In genomic region chr14:57075537-57075936, GRCm38 (mm10) we compare ENCODE assay signal across 30 mouse cellular contexts. TPM values are rescaled to one million over a fixed set of nuclear protein-coding genes. Genes with fewer than 3 reads are reported as not detected.
DNase-seq lines count a peak whose midpoint lies in the region; ATAC-seq and TF ChIP-seq lines count a peak whose summit lies in the region.
"Had no signal": no experiment of that assay in that cellular context is flagged by ENCODE, and none has a peak within 500 bp of the region (broad histone marks: within the 10 kb centered on the region; RNA-seq: fewer than 3 reads in every experiment).

No protein-coding gene starts in this region.

- TF ChIP-seq POLR2A in small intestine, adult 2 months (IDR thresholded peaks at IDR 0.05; ENCODE audit: low read depth, low read length), result no peak

- no peak for TF ChIP-seq EP300 in liver, embryonic 14.5 days (IDR thresholded peaks at IDR 0.05; ENCODE audit: low read depth)

- no peak overlapping the region for H3K27ac ChIP-seq in kidney, embryonic 15.5 days
- no peak overlapping the region for H3K27ac ChIP-seq in liver, embryonic 14.5 days
- no peak overlapping the region for H3K27ac ChIP-seq in midbrain, postnatal 0 days (ENCODE audit: low read depth, low read length)
- H3K27ac ChIP-seq in midbrain, embryonic 10.5 days (replicated peaks), result no peak overlapping the region
- H3K27ac ChIP-seq in small intestine, adult 2 months (ENCODE audit: insufficient read depth, low read depth, low read length), result no peak overlapping the region
- H3K27ac ChIP-seq: embryonic facial prominence, embryonic 13.5 days; forebrain, embryonic 13.5 days; heart, embryonic 15.5 days; limb, embryonic 12.5 days; macrophage had no signal

- no peak overlapping the region for H3K9ac ChIP-seq in kidney, embryonic 15.5 days
- H3K9ac ChIP-seq in liver, embryonic 14.5 days (replicated peaks), result no peak overlapping the region
- H3K9ac ChIP-seq in midbrain, postnatal 0 days (replicated peaks; ENCODE audit: low read length, poor library complexity, severe bottlenecking), result no peak overlapping the region
- H3K9ac ChIP-seq: embryonic facial prominence, embryonic 13.5 days; forebrain, embryonic 13.5 days; heart, embryonic 15.5 days; limb, embryonic 12.5 days had no signal

- no peak overlapping the region for H3K4me2 ChIP-seq in kidney, embryonic 15.5 days
- no peak overlapping the region for H3K4me2 ChIP-seq in liver, embryonic 14.5 days (ENCODE audit: low read depth)
- no peak overlapping the region for H3K4me2 ChIP-seq in midbrain, postnatal 0 days (ENCODE audit: low read depth, low read length, poor library complexity, severe bottlenecking)
- H3K4me2 ChIP-seq: embryonic facial prominence, embryonic 13.5 days; forebrain, embryonic 13.5 days; heart, embryonic 15.5 days; limb, embryonic 12.5 days had no signal

- ATAC-seq in kidney, embryonic 15.5 days (replicated peaks; ENCODE audit: low FRiP score), result no peak
- no peak for ATAC-seq in liver, embryonic 14.5 days (ENCODE audit: insufficient read depth)
- no peak for ATAC-seq in midbrain, postnatal 0 days (ENCODE audit: low FRiP score)
- ATAC-seq: activated CD4-positive, CD25-positive, alpha-beta regulatory T cell, adult 4 months; forebrain, embryonic 13.5 days; hindbrain, embryonic 16.5 days had no signal

- no peaks in the 10 kb centered on the region for H3K36me3 ChIP-seq in kidney, embryonic 15.5 days
- H3K36me3 ChIP-seq in liver, embryonic 14.5 days (replicated peaks; ENCODE audit: control insufficient read depth, insufficient read depth, low read depth), result no peaks in the 10 kb centered on the region
- H3K36me3 ChIP-seq in midbrain, postnatal 0 days (ENCODE audit: insufficient read depth, low read length), result no peaks in the 10 kb centered on the region
- H3K36me3 ChIP-seq in midbrain, embryonic 10.5 days, result no peaks in the 10 kb centered on the region
- H3K36me3 ChIP-seq in small intestine, adult 2 months (ENCODE audit: control insufficient read depth, insufficient read depth, low read length), result no peaks in the 10 kb centered on the region
- H3K36me3 ChIP-seq: embryonic facial prominence, embryonic 13.5 days; G1E; heart, embryonic 15.5 days; limb, embryonic 12.5 days had no signal

- no peaks in the 10 kb centered on the region for H3K9me3 ChIP-seq in kidney, embryonic 15.5 days (replicated peaks)
- H3K9me3 ChIP-seq in liver, embryonic 14.5 days (ENCODE audit: control insufficient read depth, low read length), result no peaks in the 10 kb centered on the region
- H3K9me3 ChIP-seq in midbrain, postnatal 0 days (ENCODE audit: low read length), result no peaks in the 10 kb centered on the region
- no peaks in the 10 kb centered on the region for H3K9me3 ChIP-seq in midbrain, embryonic 10.5 days (replicated peaks)
- H3K9me3 ChIP-seq: embryonic facial prominence, embryonic 13.5 days; forebrain, embryonic 13.5 days; G1E; heart, embryonic 15.5 days; limb, embryonic 12.5 days had no signal

- H3K4me1 ChIP-seq in kidney, embryonic 15.5 days, result 0 out of 2 replicates have a peak, but pooled peaks cover 5% of the 10 kb centered on the region
- H3K4me1 ChIP-seq in liver, embryonic 14.5 days (replicated peaks; ENCODE audit: control insufficient read depth in 2 of 2, insufficient read depth in 2 of 2, low read length in 1 of 2), result no peaks in the 10 kb centered on the region
- no peaks in the 10 kb centered on the region for H3K4me1 ChIP-seq in midbrain, postnatal 0 days (ENCODE audit: insufficient read depth, low read length)
- H3K4me1 ChIP-seq in midbrain, embryonic 10.5 days, result no peaks in the 10 kb centered on the region
- peaks cover 5% of the 10 kb centered on the region; the same call in 1 of the 2 replicates for H3K4me1 ChIP-seq in small intestine, adult 2 months (ENCODE audit: control insufficient read depth, insufficient read depth, insufficient read length, low read length)
- H3K4me1 ChIP-seq: embryonic facial prominence, embryonic 13.5 days; forebrain, embryonic 13.5 days; heart, embryonic 15.5 days had no signal

- WGBS in kidney, embryonic 15.5 days, result 80% methylated on average over 6 of the region's 6 CpGs
- WGBS in liver, embryonic 14.5 days (ENCODE audit: insufficient replicate concordance), result 64% methylated on average over 6 of the region's 6 CpGs
- 88% methylated on average over 6 of the region's 6 CpGs for WGBS in midbrain, postnatal 0 days
- WGBS in midbrain, embryonic 10.5 days, result 85% methylated on average over 6 of the region's 6 CpGs
- 22% methylated on average over 6 of the region's 6 CpGs for WGBS in small intestine, adult 2 months

- no peak overlapping the region for H3K4me3 ChIP-seq in kidney, embryonic 15.5 days (replicated peaks)
- no peak overlapping the region for H3K4me3 ChIP-seq in liver, embryonic 14.5 days (ENCODE audit: insufficient read depth in 1 of 2, low read depth in 2 of 2, low read length in 2 of 2)
- H3K4me3 ChIP-seq in midbrain, postnatal 0 days (ENCODE audit: low read depth, low read length), result no peak overlapping the region
- no peak overlapping the region for H3K4me3 ChIP-seq in midbrain, embryonic 10.5 days
- H3K4me3 ChIP-seq in small intestine, adult 2 months (ENCODE audit: low read depth, low read length), result no peak overlapping the region
- H3K4me3 ChIP-seq: embryonic facial prominence, embryonic 13.5 days; erythroblast, embryonic 14.5 days; forebrain, embryonic 13.5 days; heart, embryonic 15.5 days; limb, embryonic 12.5 days had no signal

- DNase-seq in kidney, adult 9 months, result peak; percentile 43
- DNase-seq in liver, embryonic 14.5 days (ENCODE audit: low read depth in 3 of 3, low spot score in 3 of 3), result no peak
- no peak for DNase-seq in liver
- no peak for DNase-seq in midbrain, postnatal 0 days (ENCODE audit: low spot score)
- no peak for DNase-seq in midbrain, embryonic 10.5 days (ENCODE audit: low spot score)
- DNase-seq in embryo, embryonic 9.5 days (ENCODE audit: extremely low spot score), result no peak
- DNase-seq: adrenal gland, adult 8-10 months; B cell, adult 2 months; cerebellum, adult 18-20 months; cerebellum, postnatal 25 days; thymus, adult 2 months had no signal

- no peaks in the 10 kb centered on the region for H3K27me3 ChIP-seq in kidney, embryonic 15.5 days
- H3K27me3 ChIP-seq in liver, embryonic 14.5 days (ENCODE audit: control insufficient read depth, insufficient read depth, low read length), result no peaks in the 10 kb centered on the region
- no peaks in the 10 kb centered on the region for H3K27me3 ChIP-seq in midbrain, postnatal 0 days (ENCODE audit: insufficient read depth, low read length)
- H3K27me3 ChIP-seq in midbrain, embryonic 10.5 days (ENCODE audit: low read depth, poor library complexity, severe bottlenecking), result no peaks in the 10 kb centered on the region
- H3K27me3 ChIP-seq in small intestine, adult 2 months (ENCODE audit: control insufficient read depth, insufficient read depth, low read length), result no peaks in the 10 kb centered on the region
- H3K27me3 ChIP-seq: CH12.LX; embryonic facial prominence, embryonic 13.5 days; forebrain, embryonic 13.5 days; heart, embryonic 15.5 days; limb, embryonic 12.5 days had no signal

- TF ChIP-seq CTCF in liver, embryonic 14.5 days (IDR thresholded peaks at IDR 0.05; ENCODE audit: low read depth), result peak; percentile 27; the same call in 1 of the 2 replicates
- peak; percentile 11; the same call in 1 of the 2 replicates for TF ChIP-seq CTCF in midbrain, postnatal 0 days (IDR thresholded peaks at IDR 0.05)
- peak; percentile 56; the same call in 1 of the 2 replicates for TF ChIP-seq CTCF in small intestine, adult 2 months (IDR thresholded peaks at IDR 0.05; ENCODE audit: extremely low read depth, insufficient read length, insufficient replicate concordance, low read depth, low read length)

RNA-seq across cellular contexts. Expression of gene Gja3, which starts 17.6 kb away (rescaled TPM):
- 13.1 and 15.1 TPM in 2 replicates for polyA plus RNA-seq in kidney, embryonic 15.5 days (2015; fragmentation: Nextera tagmentation; extraction: Ambion mirVana)
- not detected in 2 replicates for polyA plus RNA-seq in liver, embryonic 14.5 days (2012; rRNA removed)
- polyA plus RNA-seq in liver, embryonic 14.5 days (2014; fragmentation: Nextera tagmentation; extraction: Ambion mirVana), result not detected in 2 replicates
- total RNA-seq in midbrain, postnatal 0 days (2014; rRNA removed), result 0.05 and 0.09 TPM in 2 replicates
- polyA plus RNA-seq in midbrain, postnatal 0 days (2015; fragmentation: Nextera tagmentation; extraction: Ambion mirVana), result 0.31 and 0.62 TPM in 2 replicates
- polyA plus RNA-seq in midbrain, embryonic 10.5 days (2016; fragmentation: Nextera tagmentation; extraction: Ambion mirVana), result 0.15 TPM in 1 of 2 replicates, not detected in the other
- polyA plus RNA-seq in small intestine, adult 2 months (2012; rRNA removed), result 0.04 TPM in 1 of 2 replicates, not detected in the other
- total RNA-seq: adrenal gland, adult 8-10 months; CH12.LX; G1E; hematopoietic stem cell, adult 5-6 weeks; monocyte, adult 5-6 weeks; neutrophil, adult 5-6 weeks had no signal
- polyA plus RNA-seq: activated CD4-positive, CD25-positive, alpha-beta regulatory T cell, adult 4 months; erythroblast, embryonic 14.5 days; forebrain, embryonic 13.5 days; G1E; macrophage had no signal

RNA-seq across cellular contexts. Expression of gene Gjb2, which starts 29.0 kb away (rescaled TPM):
- 4.5 and 5.1 TPM in 2 replicates for polyA plus RNA-seq in kidney, embryonic 15.5 days (2015; fragmentation: Nextera tagmentation; extraction: Ambion mirVana)
- 3.3 and 4.9 TPM in 2 replicates for polyA plus RNA-seq in liver, embryonic 14.5 days (2012; rRNA removed)
- 11.2 and 11.7 TPM in 2 replicates for polyA plus RNA-seq in liver, embryonic 14.5 days (2014; fragmentation: Nextera tagmentation; extraction: Ambion mirVana)
- 12.9 and 13.8 TPM in 2 replicates for total RNA-seq in midbrain, postnatal 0 days (2014; rRNA removed)
- 17.8 and 19.1 TPM in 2 replicates for polyA plus RNA-seq in midbrain, postnatal 0 days (2015; fragmentation: Nextera tagmentation; extraction: Ambion mirVana)
- polyA plus RNA-seq in midbrain, embryonic 10.5 days (2016; fragmentation: Nextera tagmentation; extraction: Ambion mirVana), result 0.70 and 3.4 TPM in 2 replicates
- polyA plus RNA-seq in small intestine, adult 2 months (2012; rRNA removed), result 4.7 and 5.5 TPM in 2 replicates
- total RNA-seq: CH12.LX; G1E; hematopoietic stem cell, adult 5-6 weeks; neutrophil, adult 5-6 weeks had no signal
- polyA plus RNA-seq: G1E, macrophage had no signal

RNA-seq across cellular contexts. Expression of gene Gm4491, which starts 40.1 kb away (rescaled TPM):
- polyA plus RNA-seq in kidney, embryonic 15.5 days (2015; fragmentation: Nextera tagmentation; extraction: Ambion mirVana), result not detected in 2 replicates
- polyA plus RNA-seq in liver, embryonic 14.5 days (2012; rRNA removed), result not detected in 2 replicates
- polyA plus RNA-seq in liver, embryonic 14.5 days (2014; fragmentation: Nextera tagmentation; extraction: Ambion mirVana), result not detected in 2 replicates
- 0.99 TPM in 1 of 2 replicates, not detected in the other for total RNA-seq in midbrain, postnatal 0 days (2014; rRNA removed)
- polyA plus RNA-seq in midbrain, postnatal 0 days (2015; fragmentation: Nextera tagmentation; extraction: Ambion mirVana), result 0.18 and 0.23 TPM in 2 replicates
- polyA plus RNA-seq in midbrain, embryonic 10.5 days (2016; fragmentation: Nextera tagmentation; extraction: Ambion mirVana), result not detected in 2 replicates
- polyA plus RNA-seq in small intestine, adult 2 months (2012; rRNA removed), result not detected in 2 replicates
- total RNA-seq: adrenal gland, adult 8-10 months; CH12.LX; G1E; gastrocnemius, adult 8-10 months; hematopoietic stem cell, adult 5-6 weeks; monocyte, adult 5-6 weeks; neutrophil, adult 5-6 weeks had no signal
- polyA plus RNA-seq: activated CD4-positive, CD25-positive, alpha-beta regulatory T cell, adult 4 months; erythroblast, embryonic 14.5 days; forebrain, embryonic 13.5 days; G1E; gonadal fat pad, adult 2 months; heart, embryonic 15.5 days; hindbrain, embryonic 16.5 days; limb, embryonic 12.5 days; liver, embryonic 16.5 days; macrophage; stomach, embryonic 16.5 days; thymus, adult 2 months had no signal

RNA-seq across cellular contexts. Expression of gene Gjb6, which starts 57.9 kb away (rescaled TPM):
- polyA plus RNA-seq in kidney, embryonic 15.5 days (2015; fragmentation: Nextera tagmentation; extraction: Ambion mirVana), result 0.44 and 0.52 TPM in 2 replicates
- 0.06 TPM in 1 of 2 replicates, not detected in the other for polyA plus RNA-seq in liver, embryonic 14.5 days (2012; rRNA removed)
- not detected in 2 replicates for polyA plus RNA-seq in liver, embryonic 14.5 days (2014; fragmentation: Nextera tagmentation; extraction: Ambion mirVana)
- 17.6 and 21.0 TPM in 2 replicates for total RNA-seq in midbrain, postnatal 0 days (2014; rRNA removed)
- polyA plus RNA-seq in midbrain, postnatal 0 days (2015; fragmentation: Nextera tagmentation; extraction: Ambion mirVana), result 21.4 and 24.4 TPM in 2 replicates
- polyA plus RNA-seq in midbrain, embryonic 10.5 days (2016; fragmentation: Nextera tagmentation; extraction: Ambion mirVana), result 0.38 and 0.94 TPM in 2 replicates
- polyA plus RNA-seq in small intestine, adult 2 months (2012; rRNA removed), result not detected in 2 replicates
- total RNA-seq: CH12.LX; gastrocnemius, adult 8-10 months; hematopoietic stem cell, adult 5-6 weeks; monocyte, adult 5-6 weeks; neutrophil, adult 5-6 weeks had no signal
- polyA plus RNA-seq: activated CD4-positive, CD25-positive, alpha-beta regulatory T cell, adult 4 months; erythroblast, embryonic 14.5 days; G1E; heart, embryonic 15.5 days; liver, embryonic 16.5 days; macrophage had no signal
